Mouse (Mus musculus) heart, postnatal 0 days (tissue): ENCODE results near the gene Arfgap2. TPM values are rescaled to one million over a fixed set of nuclear protein-coding genes. Genes with fewer than 3 reads are reported as not detected.

Experiments
- ATAC-seq: fragments of 200-750 bp; cut with Nextera tagmentation; 2 replicates; pipeline ENCODE4 v1.8.0; 2017; ENCODE audit warnings: low read depth, moderate number of reproducible peaks, moderate library complexity; ENCODE audit not compliant: insufficient read depth
- DNase-seq: peaks from one replicate; pipeline ENCODE4 v3.0.0-alpha.2; 2016; ENCODE audit warnings: low spot score
- H3K27ac ChIP-seq: fragments of 300-500 bp; sonication (generic); 2 replicates; pipeline ENCODE4 v1.5.1; 2014; ENCODE audit warnings: low read depth, mild to moderate bottlenecking
- H3K27me3 ChIP-seq: fragments of 300-500 bp; sonication (generic); 2 replicates; pipeline ENCODE4 v1.6.1; 2014; ENCODE audit warnings: low read length, mixed read lengths; ENCODE audit not compliant: control insufficient read depth, insufficient read depth
- H3K36me3 ChIP-seq: fragments of 300-500 bp; sonication (generic); replicated peaks from 2 replicates; pipeline ENCODE4 v1.6.1; 2014; ENCODE audit warnings: low read length, mixed read lengths; ENCODE audit not compliant: control insufficient read depth, insufficient read depth
- H3K4me1 ChIP-seq: fragments of 300-500 bp; sonication (generic); 2 replicates; pipeline ENCODE4 v1.6.1; 2014; ENCODE audit warnings: antibody characterized with exemption; ENCODE audit not compliant: control insufficient read depth, insufficient read depth
- H3K4me2 ChIP-seq: fragments of 300-500 bp; sonication (generic); 2 replicates; pipeline ENCODE4 v1.6.1; 2014; ENCODE audit warnings: low read depth, mild to moderate bottlenecking, low read length, moderate library complexity
- H3K4me3 ChIP-seq: fragments of 300-500 bp; sonication (generic); 2 replicates; pipeline ENCODE4 v1.5.1; 2014; ENCODE audit warnings: low read depth, low read length
- H3K9ac ChIP-seq: fragments of 300-500 bp; sonication (generic); replicated peaks from 2 replicates; pipeline ENCODE4 v1.6.1; 2014; ENCODE audit warnings: low read depth, low read length, mixed read lengths
- H3K9me3 ChIP-seq: fragments of 300-500 bp; sonication (generic); replicated peaks from 2 replicates; pipeline ENCODE4 v1.6.1; 2016; ENCODE audit warnings: low read length; ENCODE audit not compliant: control insufficient read depth
- CTCF ChIP-seq: IDR thresholded peaks from 2 replicates; pipeline ENCODE4 v1.5.1; 2016; ENCODE audit warnings: antibody characterized with exemption, control low read depth, low read depth
- EP300 ChIP-seq: IDR thresholded peaks from 2 replicates; pipeline ENCODE4 v1.6.1; 2016; ENCODE audit warnings: antibody characterized with exemption, low read depth
- WGBS: fragments of 180-500 bp; shearing (Covaris S2); extraction: QIAGEN DNeasy Blood & Tissue Kit; methylation state at CpG from one replicate; pipeline ENCODE4 v1.1.7; 2014; 5-methylcytosine and 5-hydroxymethylcytosine counted together
- polyA plus RNA-seq: library from polyadenylated mRNA; unstranded; fragments of >200 nt; fragmentation: Nextera tagmentation; extraction: Ambion mirVana; gene quantifications from 2 replicates; pipeline ENCODE4 v1.2.1, GENCODE M21; 2015
- total RNA-seq: library from RNA; depleted of rRNA; stranded (reverse); fragments of >200 nt; gene quantifications from 2 replicates; pipeline ENCODE4 v1.2.3, GENCODE M21; 2014; ENCODE audit warnings: low replicate concordance

Arfgap2 gene
- total and polyA plus RNA-seq, 2 experiments from 2014 or later: 56.3 to 56.5 TPM

DNA sequence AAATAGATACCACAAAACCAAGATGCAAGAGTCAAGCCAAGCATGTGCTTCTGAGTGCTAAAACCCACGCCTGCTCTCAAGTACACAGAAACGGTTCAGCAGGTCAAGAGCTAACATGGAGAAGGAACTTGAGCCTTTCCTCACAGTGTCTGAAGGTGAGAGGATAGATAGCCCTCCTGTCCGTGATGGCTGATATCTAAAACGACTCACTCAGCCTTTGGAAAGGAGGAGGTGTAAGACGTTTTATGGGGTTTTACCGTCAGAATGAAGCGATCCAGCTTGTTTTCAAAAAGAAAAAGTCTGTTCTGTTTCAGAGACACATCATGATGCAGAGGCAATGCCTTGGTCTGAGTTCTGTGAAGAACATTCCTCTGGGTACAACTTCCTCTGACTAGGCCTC lies 49.4 kb downstream of the Arfgap2 start:
- H3K4me2 ChIP-seq: no peak overlapping the region
- DNase-seq (no peak), ATAC-seq (no peak)
- H3K4me3 ChIP-seq: no peak overlapping the region
- TF ChIP-seq CTCF (no peak), EP300 (no peak)
- no peaks in the 10 kb centered on the region for H3K9me3 ChIP-seq
- WGBS: 67% methylated on average over 7 of the region's 7 CpGs
- H3K9ac ChIP-seq: no peak overlapping the region
- H3K27ac ChIP-seq: no peak overlapping the region
- H3K27me3 ChIP-seq: no peaks in the 10 kb centered on the region
- peaks cover 3% of the 10 kb centered on the region; the same call in 1 of the 2 replicates for H3K4me1 ChIP-seq
- H3K36me3 ChIP-seq: no peaks in the 10 kb centered on the region

DNA sequence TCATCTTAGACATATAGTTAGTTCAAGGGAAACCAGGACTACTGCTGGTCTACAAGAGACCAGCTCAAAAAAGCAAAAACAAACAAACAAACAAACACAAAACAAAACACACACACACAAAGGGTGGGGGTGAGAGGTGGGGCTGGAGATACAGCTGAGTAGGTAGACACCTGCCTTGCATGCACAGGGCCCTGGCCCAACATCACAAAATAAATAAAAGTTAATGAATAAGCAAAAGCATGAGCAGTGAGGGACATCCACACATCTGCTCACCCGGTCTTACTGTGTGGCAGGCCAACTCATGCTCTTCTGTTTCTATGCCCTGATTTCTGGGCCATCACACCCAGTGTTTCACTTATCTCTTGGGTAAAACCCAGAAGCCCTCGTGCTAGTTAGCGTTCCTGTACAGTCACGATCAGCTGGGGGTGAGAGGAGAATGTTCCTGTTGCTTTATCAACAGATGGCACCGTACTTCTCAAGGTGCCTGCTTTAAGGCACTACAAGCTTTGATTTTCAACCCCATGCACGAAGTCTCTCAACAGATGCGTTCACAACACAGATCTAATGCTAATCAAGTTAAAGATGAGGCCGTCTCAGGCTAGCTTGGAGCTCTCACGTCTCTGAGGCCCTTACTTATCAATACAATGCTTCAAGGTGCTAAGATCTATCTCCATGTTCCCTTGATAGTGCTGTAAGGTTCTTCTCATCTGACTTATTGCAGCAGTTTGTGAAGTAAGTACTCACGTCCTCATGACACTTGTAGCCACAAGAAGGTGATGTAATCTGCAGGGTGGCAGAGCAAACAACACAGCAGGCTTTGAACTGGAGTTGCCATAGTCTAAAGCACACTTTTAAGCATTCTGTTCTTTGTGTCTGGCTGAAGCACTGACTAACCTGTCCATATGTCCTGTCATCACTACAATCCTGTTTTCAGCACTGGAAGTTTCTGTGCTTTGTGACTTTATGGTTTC lies 56.1 kb downstream of the Arfgap2 start:
- DNase-seq (no peak), ATAC-seq (no peak)
- H3K9me3 ChIP-seq: no peaks in the 10 kb centered on the region
- no peaks in the 10 kb centered on the region for H3K27me3 ChIP-seq
- 0 out of 2 replicates have a peak, but pooled peaks cover 3% of the 10 kb centered on the region for H3K4me1 ChIP-seq
- no peak overlapping the region for H3K4me2 ChIP-seq
- no peaks in the 10 kb centered on the region for H3K36me3 ChIP-seq
- no peak for TF ChIP-seq CTCF
- no peak overlapping the region for H3K27ac ChIP-seq
- no peak overlapping the region for H3K9ac ChIP-seq
- WGBS: 58% methylated on average over 10 of the region's 10 CpGs
- no peak overlapping the region for H3K4me3 ChIP-seq

DNA sequence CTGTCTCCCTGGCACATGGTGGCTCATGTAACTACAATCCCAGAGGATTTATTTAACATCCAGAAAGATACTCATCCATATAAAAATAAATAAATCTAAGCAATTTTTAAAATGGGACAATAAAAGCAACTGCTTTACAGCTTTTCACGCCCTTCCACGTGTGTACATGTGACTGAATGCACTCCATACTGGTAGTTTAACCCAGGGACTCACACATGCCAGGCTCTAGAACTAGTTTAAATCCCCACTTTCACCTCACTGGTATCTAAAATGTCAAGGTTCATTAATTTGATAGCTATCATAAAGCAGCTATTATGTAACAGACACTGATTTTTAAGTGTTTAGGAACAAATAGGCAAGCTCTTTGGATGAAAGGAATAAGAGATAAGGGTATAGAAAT lies 57.1 kb downstream of the Arfgap2 start:
- H3K9ac ChIP-seq: no peak overlapping the region
- no peak for DNase-seq
- H3K36me3 ChIP-seq: no peaks in the 10 kb centered on the region
- no peaks in the 10 kb centered on the region for H3K9me3 ChIP-seq
- no peak overlapping the region for H3K27ac ChIP-seq
- 0 out of 2 replicates have a peak, but pooled peaks cover 3% of the 10 kb centered on the region for H3K4me1 ChIP-seq
- no peak overlapping the region for H3K4me2 ChIP-seq
- TF ChIP-seq CTCF (no peak), EP300 (no peak)
- H3K4me3 ChIP-seq: no peak overlapping the region
- no peak for ATAC-seq
- 86% methylated on average over 2 of the region's 2 CpGs for WGBS
- H3K27me3 ChIP-seq: no peaks in the 10 kb centered on the region

DNA sequence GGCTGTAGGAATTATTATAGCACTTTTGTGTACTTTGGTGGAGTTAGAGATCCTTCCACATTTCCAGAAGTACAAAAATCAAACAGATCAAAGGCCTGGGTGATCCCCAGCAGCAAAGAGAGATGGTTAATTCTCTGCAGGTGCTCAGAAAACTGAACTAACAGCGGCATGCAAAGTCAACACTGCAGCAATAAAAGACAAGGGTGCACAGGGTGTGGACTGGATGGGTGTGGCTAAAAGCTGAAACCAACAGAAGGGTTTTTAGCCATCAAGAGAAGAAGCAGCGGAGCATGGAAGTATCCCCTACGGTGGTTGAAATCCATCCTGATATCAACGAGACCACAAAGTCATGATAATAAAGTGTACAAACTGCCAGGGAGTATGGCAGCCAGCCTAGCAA lies 57.7 kb downstream of the Arfgap2 start:
- Histone ChIP-seq H3K9ac (no peak overlapping the region), H3K36me3 (no peaks in the 10 kb centered on the region), H3K4me1 (0 out of 2 replicates have a peak, but pooled peaks cover 3% of the 10 kb centered on the region), H3K4me3 (no peak overlapping the region), H3K9me3 (no peaks in the 10 kb centered on the region), H3K27me3 (no peaks in the 10 kb centered on the region), H3K4me2 (no peak overlapping the region), H3K27ac (no peak overlapping the region)
- ATAC-seq (no peak), DNase-seq (no peak)
- TF ChIP-seq CTCF (no peak), EP300 (no peak)
- 86% methylated on average over 4 of the region's 4 CpGs for WGBS

DNA sequence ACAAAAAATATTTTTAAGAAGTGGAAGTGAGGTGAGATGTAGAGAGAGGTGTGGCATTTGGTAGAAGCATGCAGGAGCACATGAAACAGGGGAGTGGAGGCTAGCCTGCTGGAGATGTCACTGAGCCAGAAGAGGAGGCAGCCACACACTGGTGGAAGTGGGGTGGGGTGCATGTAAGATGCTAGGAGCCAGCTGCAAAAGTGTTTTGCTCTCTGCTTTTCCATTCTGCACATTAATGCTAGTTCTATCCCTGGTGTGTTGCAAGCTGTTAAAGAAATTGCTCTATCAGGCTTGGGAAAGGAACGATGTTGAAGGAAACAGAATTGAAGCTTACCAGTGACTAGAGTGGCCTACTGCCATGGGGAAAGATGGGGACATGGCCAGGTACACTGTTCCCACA lies 59.6 kb downstream of the Arfgap2 start:
- no peaks in the 10 kb centered on the region for H3K27me3 ChIP-seq
- H3K4me3 ChIP-seq: no peak overlapping the region
- no peak overlapping the region for H3K9ac ChIP-seq
- H3K4me2 ChIP-seq: no peak overlapping the region
- 0 out of 2 replicates have a peak, but pooled peaks cover 3% of the 10 kb centered on the region for H3K4me1 ChIP-seq
- no peaks in the 10 kb centered on the region for H3K36me3 ChIP-seq
- TF ChIP-seq CTCF: no peak
- no peak for TF ChIP-seq EP300
- DNase-seq: no peak
- H3K27ac ChIP-seq: no peak overlapping the region
- no peak for ATAC-seq
- 83% methylated on average over 1 of the region's 1 CpGs for WGBS
- no peaks in the 10 kb centered on the region for H3K9me3 ChIP-seq
